Mouse (Mus musculus) hindbrain, embryonic 14.5 days (tissue): ENCODE measurements around the gene Dcaf12l2. TPM values are rescaled to one million over a fixed set of nuclear protein-coding genes. Genes with fewer than 3 reads are reported as not detected.

Source experiments
- ATAC-seq: fragments of 200-750 bp; cut with Nextera tagmentation; 2 replicates; pipeline ENCODE4 v1.8.0; 2017; ENCODE audit warnings: moderate number of reproducible peaks, mild to moderate bottlenecking, moderate TSS enrichment, moderate library complexity; ENCODE audit not compliant: low FRiP score
- DNase-seq: peaks from one replicate; pipeline ENCODE4 v3.0.0-alpha.2; 2015; ENCODE audit warnings: low spot score
- H3K27ac ChIP-seq: fragments of 300-500 bp; sonication (generic); 2 replicates; pipeline ENCODE4 v1.5.1; 2014; ENCODE audit warnings: mild to moderate bottlenecking, moderate library complexity
- H3K27me3 ChIP-seq: fragments of 300-500 bp; sonication (generic); 2 replicates; pipeline ENCODE4 v1.6.1; 2014; ENCODE audit warnings: mild to moderate bottlenecking, low read length, mixed read lengths; ENCODE audit not compliant: control insufficient read depth, insufficient read depth
- H3K36me3 ChIP-seq: fragments of 300-500 bp; sonication (generic); replicated peaks from 2 replicates; pipeline ENCODE4 v1.6.1; 2014; ENCODE audit not compliant: control insufficient read depth, insufficient read depth
- H3K4me1 ChIP-seq: fragments of 300-500 bp; sonication (generic); replicated peaks from 2 replicates; pipeline ENCODE4 v1.6.1; 2014; ENCODE audit warnings: antibody characterized with exemption, low read length, mixed read lengths; ENCODE audit not compliant: control insufficient read depth, insufficient read depth
- H3K4me2 ChIP-seq: fragments of 300-500 bp; sonication (generic); replicated peaks from 2 replicates; pipeline ENCODE4 v1.6.1; 2014; ENCODE audit warnings: mild to moderate bottlenecking, moderate library complexity
- H3K4me3 ChIP-seq: fragments of 300-500 bp; sonication (generic); replicated peaks from 2 replicates; pipeline ENCODE4 v1.5.1; 2014; ENCODE audit warnings: mild to moderate bottlenecking, low read length
- H3K9ac ChIP-seq: fragments of 300-500 bp; sonication (generic); 2 replicates; pipeline ENCODE4 v1.6.1; 2014
- H3K9me3 ChIP-seq: fragments of 300-500 bp; sonication (generic); 2 replicates; pipeline ENCODE4 v1.6.1; 2016; ENCODE audit warnings: low read length; ENCODE audit not compliant: control insufficient read depth
- WGBS: fragments of 180-500 bp; shearing (Covaris S2); extraction: QIAGEN DNeasy Blood & Tissue Kit; methylation state at CpG from one replicate; pipeline ENCODE4 v1.1.7; 2014; 5-methylcytosine and 5-hydroxymethylcytosine counted together
- polyA plus RNA-seq: library from polyadenylated mRNA; unstranded; fragments of >200 nt; fragmentation: Nextera tagmentation; extraction: Ambion mirVana; gene quantifications from 2 replicates; pipeline ENCODE4 v1.2.1, GENCODE M21; 2014

Dcaf12l2 gene
- polyA plus RNA-seq, result 1.7 and 2.0 TPM in 2 replicates

DNA sequence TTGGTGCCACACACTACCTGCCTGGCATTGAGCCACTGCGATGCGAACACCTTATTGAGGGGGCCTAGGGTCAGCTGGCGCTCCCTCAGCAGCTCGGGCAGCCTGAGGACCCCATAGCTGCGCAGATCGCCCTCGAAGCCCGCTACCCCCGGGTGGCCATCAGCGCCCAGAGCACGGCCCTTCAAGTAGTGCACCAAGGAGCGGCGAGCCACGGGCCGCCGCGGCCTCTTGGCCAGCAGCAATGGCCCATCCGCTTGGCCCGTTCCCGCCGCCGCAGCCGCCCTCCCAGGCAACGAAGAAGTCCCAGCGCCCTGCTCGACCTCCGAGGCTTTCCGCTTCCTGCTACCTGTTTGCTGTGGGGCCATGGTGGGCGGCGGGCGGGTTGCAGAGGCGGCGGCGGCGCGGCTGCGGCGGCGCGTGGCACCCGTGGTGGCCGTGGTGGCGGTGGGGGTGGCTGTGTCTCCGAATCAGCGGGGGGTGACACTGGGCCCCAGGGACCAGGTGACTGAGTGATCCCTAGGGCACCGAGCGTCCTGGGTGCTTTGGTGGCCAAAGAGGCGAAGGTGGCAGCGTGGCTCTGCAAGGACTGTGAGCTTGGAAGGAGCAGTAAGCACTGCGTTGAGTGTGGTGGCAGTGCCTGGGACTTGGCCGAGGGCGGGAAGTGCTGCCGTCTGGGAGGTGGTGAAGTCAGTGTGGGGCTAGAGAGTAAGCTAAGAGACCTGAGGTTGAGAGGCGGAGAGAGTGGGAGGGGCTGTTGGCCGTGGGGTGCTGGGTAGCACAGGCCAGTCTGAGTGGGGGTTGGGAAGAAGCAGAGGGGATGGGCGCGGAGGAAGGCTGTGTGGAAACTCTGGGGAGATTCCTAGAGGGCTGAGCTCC, at the start of gene Dcaf12l2:
Gene Dcaf12l2, minus strand, starts transcription at position 697 of the 876 bp plus-strand sequence.
- 17% methylated on average over 53 of the region's 57 CpGs for WGBS
- Histone ChIP-seq H3K27me3 (no peaks in the 10 kb centered on the region), H3K27ac (no peak within 1 kb of the TSS), H3K9me3 (no peaks in the 10 kb centered on the region), H3K4me1 (no peaks in the 10 kb centered on the region), H3K36me3 (no peaks in the 10 kb centered on the region), H3K4me3 (peak within 1 kb of the TSS; percentile 50), H3K4me2 (peak within 1 kb of the TSS; percentile 64), H3K9ac (peak within 1 kb of the TSS; percentile 56)
- DNase-seq (no peak), ATAC-seq (peak; percentile 71)

DNA sequence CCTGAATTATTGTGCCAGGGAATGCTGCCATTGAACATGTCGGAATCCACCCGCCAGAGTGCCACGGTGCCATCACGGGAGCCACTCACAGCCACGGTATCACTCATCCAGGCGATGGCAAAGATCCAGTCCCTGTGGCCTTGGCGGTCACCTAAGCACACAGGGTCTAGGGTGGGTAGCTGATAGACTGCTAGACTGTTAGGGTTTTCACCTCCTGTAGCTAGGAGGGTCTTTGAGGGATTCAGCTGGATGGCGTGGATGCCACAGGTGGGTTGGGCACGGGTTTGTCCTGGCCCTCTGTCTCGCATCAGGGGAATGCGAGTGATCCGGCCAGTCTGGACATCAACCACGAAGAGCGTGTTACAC, 879 bp downstream of the Dcaf12l2 start:
- H3K4me1 ChIP-seq, result no peaks in the 10 kb centered on the region
- no peaks in the 10 kb centered on the region for H3K27me3 ChIP-seq
- DNase-seq (no peak), ATAC-seq (no peak)
- H3K36me3 ChIP-seq, result no peaks in the 10 kb centered on the region
- H3K4me3 ChIP-seq, result peak overlapping the region; percentile 50
- H3K9ac ChIP-seq, result peak overlapping the region; percentile 56; the same call in 1 of the 2 replicates
- no peak overlapping the region for H3K27ac ChIP-seq
- peak overlapping the region; percentile 64 for H3K4me2 ChIP-seq
- 80% methylated on average over 14 of the region's 14 CpGs for WGBS
- H3K9me3 ChIP-seq, result no peaks in the 10 kb centered on the region
